Mouse (Mus musculus): ENCODE measurements around the gene Gm21861. TPM values are rescaled to one million over a fixed set of nuclear protein-coding genes. Genes with fewer than 3 reads are reported as not detected.
"Not testable (repeated sequence)": the region's sequence is repeated elsewhere in the genome, so short reads cannot be mapped to it uniquely, and the experiment has no call there.

Gm21861 gene
- polyA plus RNA-seq (2014; fragmentation: Nextera tagmentation; extraction: Ambion mirVana) = not detected in 2 replicates

GRCm38 (mm10) chrY:58814497-58814896 is at the start of gene Gm21861:
TSS of gene Gm21861 (minus strand) at chrY:58814597.
- H3K4me3 ChIP-seq (ENCODE audit: low read depth, low read length); H3K27me3 ChIP-seq (ENCODE audit: control insufficient read depth, insufficient read depth, low read length); ATAC-seq (ENCODE audit: insufficient number of reproducible peaks, low FRiP score, low TSS enrichment, low read depth); H3K4me2 ChIP-seq (ENCODE audit: low read depth, severe bottlenecking); H3K9me3 ChIP-seq (ENCODE audit: control insufficient read depth, low read length); H3K4me1 ChIP-seq (ENCODE audit: control insufficient read depth, insufficient read depth, low read length); H3K9ac ChIP-seq (ENCODE audit: low read length); H3K36me3 ChIP-seq (ENCODE audit: control insufficient read depth, insufficient read depth, low read length); H3K27ac ChIP-seq (replicated peaks; ENCODE audit: low read depth, low read length); DNase-seq (ENCODE audit: low spot score): not testable (repeated sequence)
- WGBS = no CpG with 5 or more reads among the region's 7 CpGs
